Mouse (Mus musculus) left cerebral cortex, postnatal 36 days (tissue): ENCODE data around the gene Rab3b. TPM values are rescaled to one million over a fixed set of nuclear protein-coding genes. Genes with fewer than 3 reads are reported as not detected.

Experiments used
- total RNA-seq, 2 experiments: library from RNA; stranded (reverse); gene quantifications; 2 replicates each; pipeline ENCODE4 v1.2.3; 2021

Gene Rab3b
- total RNA-seq, 2 experiments from 2014 or later, result 84.3 to 91.3 TPM

Other genes with a start within 250 kb of the Rab3b start
- 1 to 10 TPM; 1.3 to 1.7 TPM for gene 3110021N24Rik, start 159.4 kb upstream of the Rab3b start, total RNA-seq
- 10 to 100 TPM; 63.7 to 67.4 TPM for gene Zfyve9, start 98.3 kb upstream of the Rab3b start, total RNA-seq
- 10 to 100 TPM; 87.3 to 92.0 TPM for gene Btf3l4, start 45.4 kb upstream of the Rab3b start, total RNA-seq
- gene Txndc12, start 44.5 kb upstream of the Rab3b start, total RNA-seq, result 10 to 100 TPM; 39.4 to 40.9 TPM
- gene Kti12, start 31.3 kb upstream of the Rab3b start, total RNA-seq, result 10 to 100 TPM; 16.4 to 17.0 TPM
- under 1 TPM in 1 of 2 experiments, not detected in 1; 0.35 TPM for gene A730015C16Rik, start 30.4 kb upstream of the Rab3b start, total RNA-seq
- gene Nrd1, start 121.6 kb downstream of the Rab3b start, total RNA-seq, result 100 to 1,000 TPM; 105 to 139 TPM